Mouse (Mus musculus): ENCODE data around the gene Zfp128. TPM values are rescaled to one million over a fixed set of nuclear protein-coding genes. Genes with fewer than 3 reads are reported as not detected.
"Not testable (repeated sequence)": the region's sequence is repeated elsewhere in the genome, so short reads cannot be mapped to it uniquely, and the experiment has no call there.

Zfp128 gene
- polyA plus RNA-seq, 1 experiment from 2014 or later: 8.0 TPM

- H3K4me3 ChIP-seq (replicated peaks): peak overlapping the region; percentile 92
- peaks cover 42% of the 10 kb centered on the region for H3K36me3 ChIP-seq
- no peaks in the 10 kb centered on the region for H3K9me3 ChIP-seq
- H3K27me3 ChIP-seq: peaks cover 29% of the 10 kb centered on the region
- 2% methylated on average over 8 of the region's 8 CpGs for WGBS
- H3K4me1 ChIP-seq (replicated peaks): peaks cover 18% of the 10 kb centered on the region
- H3K4me2 ChIP-seq: peak overlapping the region; percentile 95
- ATAC-seq (ENCODE audit: insufficient number of reproducible peaks, insufficient read depth, low FRiP score, low TSS enrichment, low read depth): no peak
- no peak overlapping the region for H3K27ac ChIP-seq
- peak overlapping the region; percentile 86 for H3K9ac ChIP-seq (replicated peaks)
These were observed 41.8 kb downstream of the Zfp128 start for GRCm38 (mm10) chr7:12922729-12923128.

- no peak for ATAC-seq (ENCODE audit: insufficient number of reproducible peaks, insufficient read depth, low FRiP score, low TSS enrichment, low read depth)
- no peak overlapping the region for H3K9ac ChIP-seq (replicated peaks)
- no peak overlapping the region for H3K4me3 ChIP-seq (replicated peaks)
- H3K27ac ChIP-seq: no peak overlapping the region
- peaks cover 25% of the 10 kb centered on the region for H3K4me1 ChIP-seq (replicated peaks)
- no peaks in the 10 kb centered on the region for H3K9me3 ChIP-seq
- peaks cover 53% of the 10 kb centered on the region for H3K27me3 ChIP-seq
- peaks cover 42% of the 10 kb centered on the region for H3K36me3 ChIP-seq
- no peak overlapping the region for H3K4me2 ChIP-seq
- WGBS: 85% methylated on average over 7 of the region's 7 CpGs
These were observed 45.3 kb downstream of the Zfp128 start for GRCm38 (mm10) chr7:12926316-12926715.

GRCm38 (mm10) chr7:12927191-12927680 is 46.3 kb downstream of the Zfp128 start, which contains the start of gene Rnf225:
TSS of gene Rnf225 (plus strand) at chr7:12927416.
- Histone ChIP-seq H3K27me3 (peaks cover 53% of the 10 kb centered on the region), H3K9ac (replicated peaks) (peak within 1 kb of the TSS; percentile 57), H3K4me2 (peak within 1 kb of the TSS; percentile 64), H3K9me3 (no peaks in the 10 kb centered on the region), H3K36me3 (peaks cover 42% of the 10 kb centered on the region), H3K27ac (no peak within 1 kb of the TSS), H3K4me1 (replicated peaks) (peaks cover 25% of the 10 kb centered on the region), H3K4me3 (replicated peaks) (peak within 1 kb of the TSS; percentile 38)
- WGBS: 18% methylated on average over 8 of the region's 8 CpGs
- ATAC-seq (ENCODE audit: insufficient number of reproducible peaks, insufficient read depth, low FRiP score, low TSS enrichment, low read depth): 0 out of 2 replicates have a peak, but pooled peaks have one; percentile 46

- Histone ChIP-seq H3K27me3 (peaks cover 53% of the 10 kb centered on the region), H3K4me2 (peak overlapping the region; percentile 64), H3K4me1 (replicated peaks) (peaks cover 23% of the 10 kb centered on the region), H3K4me3 (replicated peaks) (peak overlapping the region; percentile 38), H3K9ac (replicated peaks) (peak overlapping the region; percentile 57), H3K9me3 (no peaks in the 10 kb centered on the region), H3K36me3 (peaks cover 42% of the 10 kb centered on the region), H3K27ac (no peak overlapping the region)
- ATAC-seq (ENCODE audit: insufficient number of reproducible peaks, insufficient read depth, low FRiP score, low TSS enrichment, low read depth): peak; percentile 5; the same call in 1 of the 2 replicates
- 2% methylated on average over 65 of the region's 65 CpGs for WGBS
These were observed 47.0 kb downstream of the Zfp128 start for GRCm38 (mm10) chr7:12927693-12928589.

GRCm38 (mm10) chr7:12933615-12934140 is 52.7 kb downstream of the Zfp128 start:
- H3K9ac ChIP-seq (replicated peaks): no peak overlapping the region
- H3K27me3 ChIP-seq: peaks cover 14% of the 10 kb centered on the region
- peaks cover 2% of the 10 kb centered on the region; the same call in 1 of the 2 replicates for H3K9me3 ChIP-seq
- no peaks in the 10 kb centered on the region for H3K36me3 ChIP-seq
- no peak overlapping the region for H3K4me3 ChIP-seq (replicated peaks)
- H3K4me2 ChIP-seq: no peak overlapping the region
- no peaks in the 10 kb centered on the region for H3K4me1 ChIP-seq (replicated peaks)
- ATAC-seq (ENCODE audit: insufficient number of reproducible peaks, insufficient read depth, low FRiP score, low TSS enrichment, low read depth): no peak
- 76% methylated on average over 4 of the region's 4 CpGs for WGBS
- no peak overlapping the region for H3K27ac ChIP-seq

- no peak overlapping the region for H3K27ac ChIP-seq
- ATAC-seq (ENCODE audit: insufficient number of reproducible peaks, insufficient read depth, low FRiP score, low TSS enrichment, low read depth): no peak
- H3K27me3 ChIP-seq: 0 out of 2 replicates have a peak, but pooled peaks cover 3% of the 10 kb centered on the region
- no peak overlapping the region for H3K4me2 ChIP-seq
- H3K36me3 ChIP-seq: no peaks in the 10 kb centered on the region
- no peak overlapping the region for H3K4me3 ChIP-seq (replicated peaks)
- no peak overlapping the region for H3K9ac ChIP-seq (replicated peaks)
- H3K4me1 ChIP-seq (replicated peaks): no peaks in the 10 kb centered on the region
- WGBS: 83% methylated on average over 3 of the region's 3 CpGs
- peaks cover 2% of the 10 kb centered on the region; the same call in 1 of the 2 replicates for H3K9me3 ChIP-seq
These were observed 53.8 kb downstream of the Zfp128 start for GRCm38 (mm10) chr7:12934808-12935207.

GRCm38 (mm10) chr7:12937254-12937803 is 56.4 kb downstream of the Zfp128 start:
- H3K4me1 ChIP-seq (replicated peaks); H3K27me3 ChIP-seq; H3K4me2 ChIP-seq; H3K4me3 ChIP-seq (replicated peaks); H3K9ac ChIP-seq (replicated peaks); ATAC-seq (ENCODE audit: insufficient number of reproducible peaks, insufficient read depth, low FRiP score, low TSS enrichment, low read depth); H3K36me3 ChIP-seq; H3K9me3 ChIP-seq; H3K27ac ChIP-seq: not testable (repeated sequence)
- 90% methylated on average over 4 of the region's 4 CpGs for WGBS

- Histone ChIP-seq H3K36me3 (no peaks in the 10 kb centered on the region), H3K4me1 (replicated peaks) (no peaks in the 10 kb centered on the region), H3K27ac (no peak overlapping the region), H3K9me3 (peaks cover 2% of the 10 kb centered on the region; the same call in 1 of the 2 replicates), H3K4me3 (replicated peaks) (no peak overlapping the region), H3K27me3 (no peaks in the 10 kb centered on the region), H3K9ac (replicated peaks) (no peak overlapping the region), H3K4me2 (no peak overlapping the region)
- WGBS: 81% methylated on average over 4 of the region's 4 CpGs
- ATAC-seq (ENCODE audit: insufficient number of reproducible peaks, insufficient read depth, low FRiP score, low TSS enrichment, low read depth): no peak
These were observed 59.6 kb downstream of the Zfp128 start for GRCm38 (mm10) chr7:12940599-12940998.

Other genes starting within 250 kb of the Zfp128 start
- gene Vmn2r54, start 240.9 kb upstream of the Zfp128 start, polyA plus RNA-seq (2016; fragmentation: Nextera tagmentation; extraction: Ambion mirVana): not detected in 2 replicates
- gene Vmn2r55, start 196.2 kb upstream of the Zfp128 start, polyA plus RNA-seq (2016; fragmentation: Nextera tagmentation; extraction: Ambion mirVana): not detected in 2 replicates
- not detected in 2 replicates for gene Vmn2r56, start 146.2 kb upstream of the Zfp128 start, polyA plus RNA-seq (2016; fragmentation: Nextera tagmentation; extraction: Ambion mirVana)
- 17.4 and 17.8 TPM in 2 replicates for gene Zscan18, start 77.5 kb upstream of the Zfp128 start, polyA plus RNA-seq (2016; fragmentation: Nextera tagmentation; extraction: Ambion mirVana)
- gene Zfp329, start 62.3 kb upstream of the Zfp128 start, polyA plus RNA-seq (2016; fragmentation: Nextera tagmentation; extraction: Ambion mirVana): 19.7 TPM in 2 replicates
- 34.9 and 37.4 TPM in 2 replicates for gene Zfp110, start 46.4 kb upstream of the Zfp128 start, polyA plus RNA-seq (2016; fragmentation: Nextera tagmentation; extraction: Ambion mirVana)
- gene Zscan22, start 16.6 kb downstream of the Zfp128 start, polyA plus RNA-seq (2016; fragmentation: Nextera tagmentation; extraction: Ambion mirVana): 15.6 and 16.4 TPM in 2 replicates
- 884 and 916 TPM in 2 replicates for gene Rps5, start 41.1 kb downstream of the Zfp128 start, polyA plus RNA-seq (2016; fragmentation: Nextera tagmentation; extraction: Ambion mirVana)
- gene Rnf225, start 46.2 kb downstream of the Zfp128 start, polyA plus RNA-seq (2016; fragmentation: Nextera tagmentation; extraction: Ambion mirVana): 0.70 and 0.83 TPM in 2 replicates
- gene Zfp324, start 84.7 kb downstream of the Zfp128 start, polyA plus RNA-seq (2016; fragmentation: Nextera tagmentation; extraction: Ambion mirVana): 10.9 and 13.3 TPM in 2 replicates
- 11.4 and 13.5 TPM in 2 replicates for gene Zfp446, start 96.7 kb downstream of the Zfp128 start, polyA plus RNA-seq (2016; fragmentation: Nextera tagmentation; extraction: Ambion mirVana)
- gene Slc27a5, start 117.0 kb downstream of the Zfp128 start, polyA plus RNA-seq (2016; fragmentation: Nextera tagmentation; extraction: Ambion mirVana): 0.12 TPM in 1 of 2 replicates, not detected in the other
- gene Trim28, start 117.9 kb downstream of the Zfp128 start, polyA plus RNA-seq (2016; fragmentation: Nextera tagmentation; extraction: Ambion mirVana): 496 and 531 TPM in 2 replicates
- 28.7 and 29.9 TPM in 2 replicates for gene Zbtb45, start 128.9 kb downstream of the Zfp128 start, polyA plus RNA-seq (2016; fragmentation: Nextera tagmentation; extraction: Ambion mirVana)
- 102 and 104 TPM in 2 replicates for gene Chmp2a, start 153.6 kb downstream of the Zfp128 start, polyA plus RNA-seq (2016; fragmentation: Nextera tagmentation; extraction: Ambion mirVana)
- 160 and 165 TPM in 2 replicates for gene Ube2m, start 157.1 kb downstream of the Zfp128 start, polyA plus RNA-seq (2016; fragmentation: Nextera tagmentation; extraction: Ambion mirVana)
- 3.8 and 3.9 TPM in 2 replicates for gene Mzf1, start 173.6 kb downstream of the Zfp128 start, polyA plus RNA-seq (2016; fragmentation: Nextera tagmentation; extraction: Ambion mirVana)
- gene Vmn1r85, start 214.0 kb downstream of the Zfp128 start, polyA plus RNA-seq (2016; fragmentation: Nextera tagmentation; extraction: Ambion mirVana): not detected in 2 replicates
- not detected in 2 replicates for gene Vmn1r86, start 238.7 kb downstream of the Zfp128 start, polyA plus RNA-seq (2016; fragmentation: Nextera tagmentation; extraction: Ambion mirVana)